Mouse (Mus musculus) T-helper 2 cell (primary cell): ENCODE data around the gene Cldn13.
"Not testable (repeated sequence)": the region's sequence is repeated elsewhere in the genome, so short reads cannot be mapped to it uniquely, and the experiment has no call there.

ENCODE experiments used
- in situ Hi-C: fragments of 300-600 bp; cut with MboI, MseI; formaldehyde crosslinking; loops from one replicate; pipeline ENCODE4 v1.15.1; 2025; ENCODE audit warnings: high pct_unique_total_duplicates

Gene Cldn13

DNA sequence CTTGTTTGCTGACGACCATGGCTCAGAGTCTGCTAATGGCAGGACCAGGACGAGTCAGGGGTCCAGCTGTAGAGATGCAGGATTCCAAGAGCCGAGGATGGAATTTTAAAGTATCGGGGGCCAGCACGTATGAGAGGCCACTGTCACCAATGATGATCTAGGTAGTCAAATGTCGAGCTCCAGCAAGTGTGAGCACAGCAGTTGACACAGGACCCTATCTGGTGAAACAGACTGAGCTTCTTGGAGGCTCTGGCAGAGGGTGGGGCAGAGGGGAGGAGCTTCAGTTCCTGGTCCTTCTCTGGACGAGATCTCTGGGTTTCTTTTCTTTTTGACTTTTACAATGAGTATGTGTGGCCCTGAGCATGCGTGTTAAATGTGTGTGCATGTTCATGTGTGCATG is at the start of gene Cldn13:
TSS of gene Cldn13 (minus strand) at position 216 of the 400 bp plus-strand sequence.
- in situ Hi-C loops: no loop called here

DNA sequence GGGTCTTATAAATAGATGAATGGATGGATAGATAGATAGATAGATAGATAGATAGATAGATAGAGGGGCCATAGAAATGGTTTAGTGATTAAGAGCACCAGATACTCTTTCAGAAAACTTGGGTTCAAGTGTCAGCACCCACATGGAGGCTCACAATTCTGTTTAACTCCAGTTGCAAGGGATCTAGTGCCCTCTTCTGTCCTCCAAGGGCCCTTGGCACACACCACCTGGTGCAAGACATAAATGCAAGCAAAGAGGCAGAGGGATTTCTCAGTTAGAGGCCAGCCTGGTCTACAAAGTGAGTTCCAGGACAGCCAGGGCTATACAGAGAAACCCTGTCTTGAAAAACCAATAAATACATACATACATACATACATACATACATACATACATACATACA is 49.3 kb upstream of the Cldn13 start:
- in situ Hi-C loops: loop anchor here (5.0 kb wide), 1 partner anchor 42 kb away; no protein-coding TSS in a partner anchor

- in situ Hi-C loops: no loop called here
Observed at GRCm38 (mm10) chr5:134963546-134963945, 48.2 kb upstream of the Cldn13 start.

GRCm38 (mm10) chr5:134961519-134961918 is 46.2 kb upstream of the Cldn13 start:
- in situ Hi-C loops: no loop called here

DNA sequence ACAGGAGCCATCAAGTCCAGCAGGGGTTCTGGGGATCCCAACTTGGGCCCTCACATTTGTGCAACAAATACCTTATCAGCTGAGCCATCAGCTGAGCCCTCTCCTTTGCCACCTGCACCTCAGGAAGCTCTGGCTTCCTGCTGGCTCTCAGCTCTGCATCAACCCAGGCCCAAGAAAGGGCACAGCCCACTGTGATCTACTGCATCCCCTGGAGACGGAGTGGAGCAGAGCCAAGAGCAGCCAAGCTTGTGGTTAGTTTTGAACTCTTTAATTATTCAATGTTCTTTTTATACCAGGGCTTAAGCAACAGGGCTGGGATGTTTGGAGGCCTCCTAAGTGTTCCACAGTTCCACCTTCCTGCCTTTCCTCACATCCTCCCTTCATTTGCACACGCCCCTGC is 45.1 kb upstream of the Cldn13 start:
- in situ Hi-C loops: no loop called here

DNA sequence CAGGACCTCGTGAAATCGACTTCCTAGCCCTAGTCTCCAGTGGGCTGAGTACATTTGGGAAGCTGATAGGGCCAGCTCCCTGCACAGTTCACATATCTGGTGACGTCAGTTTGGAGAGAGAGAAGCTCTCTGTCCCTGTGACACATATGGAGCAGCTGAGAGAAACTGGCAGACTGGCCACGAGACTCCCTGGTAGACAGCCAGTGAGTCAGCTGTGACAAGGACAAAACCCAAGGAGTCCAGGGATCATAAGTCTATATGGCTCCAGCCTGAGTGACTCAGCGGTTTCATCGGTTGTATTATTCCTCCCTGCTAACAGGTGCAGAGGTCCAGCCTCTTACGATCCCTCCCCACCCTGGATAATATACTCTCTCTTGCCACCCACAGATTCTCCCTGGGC is 43.8 kb upstream of the Cldn13 start:
- in situ Hi-C loops: no loop called here

GRCm38 (mm10) chr5:134955491-134955890 is 40.2 kb upstream of the Cldn13 start:
- in situ Hi-C loops: no loop called here

DNA sequence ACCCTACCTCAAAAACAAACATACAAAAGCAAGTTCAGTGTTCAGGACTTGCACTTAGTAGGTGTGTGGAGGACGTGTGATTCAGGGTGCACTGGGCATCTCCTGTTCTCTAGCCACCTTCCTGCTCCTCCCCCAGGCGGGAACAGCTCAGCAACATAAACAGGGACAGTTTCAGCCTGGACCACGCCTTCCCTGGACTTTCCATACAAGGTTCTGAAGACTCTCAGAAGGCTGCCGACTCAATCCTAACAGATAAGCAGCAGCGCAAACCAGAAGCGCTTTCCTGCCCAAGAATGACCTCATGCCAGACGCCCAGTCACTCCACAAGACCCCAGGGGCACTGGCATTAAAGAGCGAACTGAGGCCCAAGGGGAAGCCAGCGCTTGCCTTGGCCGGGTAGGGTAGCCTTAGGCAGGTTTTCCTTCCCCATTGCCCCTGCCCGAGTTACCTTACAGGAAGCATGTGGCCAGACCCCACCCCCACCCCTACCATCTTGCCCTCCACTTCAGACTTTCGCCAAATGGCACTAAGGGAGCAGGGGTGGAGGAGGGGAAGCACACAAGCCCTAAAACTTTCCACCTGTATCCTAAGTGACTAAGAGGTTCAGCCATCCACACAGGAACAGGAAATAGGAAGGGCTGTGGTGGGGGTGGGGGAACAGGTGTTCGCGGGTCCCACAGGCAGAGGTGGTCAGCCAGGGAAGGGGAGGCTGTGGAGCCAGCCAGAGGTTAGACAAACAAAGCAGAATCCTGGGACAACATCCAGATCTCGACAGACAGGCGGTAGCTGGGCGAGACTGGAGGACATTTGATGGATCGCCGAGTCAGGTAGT is 35.9 kb upstream of the Cldn13 start:
- in situ Hi-C loops: no loop called here

DNA sequence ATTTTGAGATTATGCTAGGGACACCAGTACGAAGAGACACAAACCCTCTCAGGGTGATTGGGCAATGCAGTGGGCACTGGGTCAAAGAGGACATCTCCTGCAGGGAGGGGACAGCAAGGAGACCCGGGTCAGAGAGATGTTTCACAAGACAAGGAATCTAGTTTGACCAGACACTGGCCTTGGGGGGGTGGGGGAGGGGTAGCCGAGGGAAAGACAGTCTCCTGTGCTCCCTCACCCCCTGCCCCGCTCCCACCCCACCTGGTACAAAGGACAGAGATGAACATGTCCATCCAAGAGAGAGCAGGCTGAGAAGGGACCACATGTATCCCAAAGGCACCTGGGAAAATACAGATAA is 32.7 kb upstream of the Cldn13 start:
- in situ Hi-C loops: no loop called here

DNA sequence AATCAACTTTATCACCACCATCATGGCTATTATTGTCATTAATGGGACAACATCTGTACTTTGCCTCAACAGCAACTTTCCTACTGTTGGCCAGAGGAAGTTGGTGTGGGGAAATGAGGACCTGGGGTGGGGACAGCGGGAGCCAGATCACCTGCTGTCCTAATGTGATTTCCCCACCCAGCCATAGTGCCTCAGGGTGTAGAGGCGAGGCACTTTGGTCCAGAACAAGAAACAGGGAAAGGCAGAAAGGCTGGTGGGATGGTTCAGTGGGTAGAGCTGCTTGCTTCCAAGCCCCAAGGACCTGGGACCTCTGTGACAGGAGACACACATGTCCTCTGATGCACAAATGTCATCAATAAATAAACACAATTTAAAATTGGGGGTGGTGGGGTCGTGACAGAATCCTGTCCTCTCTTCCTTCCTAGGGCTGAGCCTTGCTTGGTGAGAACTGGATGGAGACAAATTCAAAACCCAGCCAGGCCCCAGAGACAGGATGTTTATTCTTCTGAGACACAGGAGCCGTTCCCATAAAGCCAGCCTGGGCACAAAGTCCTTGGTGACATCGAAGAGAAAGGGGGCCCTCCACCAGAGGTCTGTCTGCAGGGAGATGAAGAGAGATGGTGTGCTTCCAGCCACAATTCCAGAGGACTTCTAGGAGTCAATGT is 32.2 kb upstream of the Cldn13 start:
- in situ Hi-C loops: no loop called here

GRCm38 (mm10) chr5:134946857-134947255 is 31.5 kb upstream of the Cldn13 start, which contains the start of gene Cldn4:
Gene Cldn4, minus strand, starts transcription at chr5:134946934.
- in situ Hi-C loops: no loop called here

- in situ Hi-C loops: no loop called here
Observed at GRCm38 (mm10) chr5:134946063-134946856, 30.9 kb upstream of the Cldn13 start.

DNA sequence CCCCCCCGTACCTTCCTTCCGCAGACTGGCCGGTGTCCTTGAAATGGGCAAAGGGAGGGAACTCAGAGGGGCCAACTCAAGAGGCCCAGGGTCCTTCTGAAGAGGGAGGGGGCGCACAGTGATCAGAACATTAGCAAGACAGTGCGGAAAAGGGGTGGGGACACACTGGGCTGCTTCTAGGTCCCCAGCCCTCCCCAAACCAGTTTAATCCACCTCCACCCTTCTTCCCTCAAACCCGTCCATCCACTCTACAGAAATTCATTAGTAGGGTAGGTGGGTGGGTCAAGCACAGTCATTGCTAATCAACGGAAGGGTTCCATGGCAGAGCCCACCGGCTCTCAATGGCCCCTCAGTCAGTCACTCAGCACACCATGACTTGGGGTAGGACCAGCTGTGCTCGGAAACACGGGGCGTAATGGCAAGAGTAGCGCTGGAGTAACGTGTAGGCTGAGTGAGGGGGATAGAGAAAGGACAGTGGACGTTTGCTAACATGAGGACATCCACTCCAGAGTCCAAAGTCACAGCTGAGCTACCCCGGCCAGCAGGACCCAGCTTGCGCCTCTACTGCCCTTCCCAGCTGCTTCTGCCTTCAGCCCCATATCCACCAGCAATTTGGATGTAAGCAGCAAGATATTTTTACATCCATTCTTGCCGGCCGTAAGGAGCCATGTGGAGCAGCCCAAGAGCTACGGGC is 30.1 kb upstream of the Cldn13 start:
- in situ Hi-C loops: no loop called here

DNA sequence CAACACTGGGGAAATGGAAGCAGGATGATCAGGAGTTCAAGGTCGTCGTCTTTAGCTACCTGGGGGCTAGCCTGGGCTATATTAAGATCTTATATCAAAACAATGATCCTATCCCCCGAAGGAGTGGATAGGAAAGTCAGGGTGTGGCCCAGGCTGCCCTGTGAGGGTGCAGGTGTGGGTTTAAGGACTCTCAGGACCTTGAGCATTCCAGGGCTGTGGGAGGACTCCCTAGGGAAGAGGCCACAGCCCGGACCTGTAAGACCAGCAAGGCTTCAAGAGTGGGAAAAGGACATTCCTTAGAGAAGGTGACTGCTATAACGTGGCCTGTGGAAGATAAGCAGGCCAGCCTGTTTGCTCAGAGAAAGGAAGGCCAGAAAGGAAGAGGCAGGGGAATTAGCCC is 28.9 kb upstream of the Cldn13 start:
- in situ Hi-C loops: no loop called here

GRCm38 (mm10) chr5:134942740-134943139 is 27.4 kb upstream of the Cldn13 start:
- in situ Hi-C loops: no loop called here

DNA sequence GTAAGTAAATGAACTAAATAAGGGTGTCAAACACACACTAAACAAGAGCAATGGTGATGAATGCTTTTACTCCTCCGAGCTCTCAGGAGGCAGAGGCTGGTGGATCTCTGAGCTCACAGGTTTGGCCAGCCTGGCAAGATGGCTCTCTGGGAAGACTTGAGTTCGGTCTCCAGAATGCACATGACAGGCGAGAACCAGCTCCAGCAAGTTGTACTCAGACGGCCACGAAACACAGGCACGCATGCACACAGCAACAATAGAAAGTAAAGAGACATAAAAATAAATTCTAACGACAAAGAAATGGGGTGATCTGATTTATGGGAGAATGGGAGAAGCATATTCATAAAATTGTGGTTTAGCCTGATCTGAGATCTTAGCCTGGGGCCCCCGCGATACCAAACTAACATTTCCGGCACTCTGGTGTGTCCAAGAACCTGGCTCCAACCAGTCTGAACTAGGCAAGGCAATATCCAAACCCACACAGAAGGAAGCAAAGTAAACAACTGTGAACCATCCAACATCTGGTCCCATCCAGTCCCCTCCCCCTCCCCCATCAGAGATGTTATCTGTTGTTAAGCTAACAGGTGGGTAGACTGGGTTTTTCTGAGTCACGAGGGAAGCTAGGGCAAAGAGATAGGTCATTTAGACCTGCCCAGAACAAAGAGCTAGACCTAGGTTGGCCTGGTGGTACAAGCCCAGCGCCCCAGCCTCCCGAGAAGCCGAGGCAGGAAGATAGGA is 26.3 kb upstream of the Cldn13 start:
- in situ Hi-C loops: no loop called here

DNA sequence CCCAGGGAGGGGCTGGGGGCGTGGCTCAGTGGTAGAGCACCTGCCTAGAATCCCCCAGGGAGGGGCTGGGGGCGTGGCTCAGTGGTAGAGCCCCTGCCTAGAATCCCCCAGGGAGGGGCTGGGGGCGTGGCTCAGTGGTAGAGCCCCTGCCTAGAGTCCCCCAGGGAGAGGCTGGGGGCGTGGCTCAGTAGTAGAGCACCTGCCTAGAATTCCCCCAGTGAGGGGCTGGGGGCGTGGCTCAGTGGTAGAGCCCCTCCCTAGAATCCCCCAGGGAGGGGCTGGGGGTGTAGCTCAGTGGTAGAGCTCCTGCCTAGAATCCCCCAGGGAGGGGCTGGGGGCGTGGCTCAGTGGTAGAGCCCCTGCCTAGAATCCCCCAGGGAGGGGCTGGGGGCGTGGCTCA is 24.2 kb upstream of the Cldn13 start:
- in situ Hi-C loops: not testable (repeated sequence)

- in situ Hi-C loops: no loop called here
Observed at GRCm38 (mm10) chr5:134939069-134939468, 23.7 kb upstream of the Cldn13 start.

GRCm38 (mm10) chr5:134936626-134937185 is 21.4 kb upstream of the Cldn13 start:
- in situ Hi-C loops: no loop called here

DNA sequence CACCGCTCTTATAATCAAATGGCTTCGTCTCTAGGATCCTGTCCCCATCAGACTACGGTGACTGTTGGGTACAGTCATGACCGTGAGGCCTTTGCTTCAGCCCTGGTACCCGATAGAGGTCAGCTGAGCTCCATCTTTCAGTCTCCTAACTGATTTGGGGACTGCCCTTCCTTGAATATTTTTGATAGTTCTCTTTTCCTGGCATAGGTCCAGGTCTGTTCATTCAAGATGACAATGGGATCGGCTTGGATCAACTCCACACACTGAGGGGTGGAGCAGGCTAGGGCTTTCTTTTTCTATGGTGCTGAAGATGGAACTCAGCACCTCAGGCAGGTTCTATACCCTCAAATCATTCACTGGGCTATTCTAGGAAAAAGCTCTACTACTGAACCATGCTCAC is 20.7 kb upstream of the Cldn13 start:
- in situ Hi-C loops: no loop called here

DNA sequence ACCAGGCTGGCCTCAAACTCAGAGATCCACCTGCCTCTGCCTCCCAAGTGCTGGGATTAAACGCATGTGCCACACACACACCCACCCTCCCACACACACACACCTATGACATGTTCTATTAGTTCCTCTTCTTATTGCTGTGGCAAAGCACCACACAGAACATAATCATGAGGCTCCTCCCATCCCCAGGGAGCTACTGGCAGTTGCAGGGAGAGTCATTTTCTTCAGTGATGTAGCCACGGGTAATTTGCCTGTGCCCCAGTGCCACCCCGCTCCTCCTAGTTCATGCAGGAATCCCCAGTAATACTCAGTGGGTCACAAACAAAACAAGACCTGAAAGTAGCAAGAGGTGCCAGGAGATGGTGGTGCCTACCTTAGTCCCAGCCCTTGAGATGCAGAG is 19.3 kb upstream of the Cldn13 start:
- in situ Hi-C loops: no loop called here
